Comparison of ENCODE assay signal across 16 mouse cellular contexts in the genomic region with DNA sequence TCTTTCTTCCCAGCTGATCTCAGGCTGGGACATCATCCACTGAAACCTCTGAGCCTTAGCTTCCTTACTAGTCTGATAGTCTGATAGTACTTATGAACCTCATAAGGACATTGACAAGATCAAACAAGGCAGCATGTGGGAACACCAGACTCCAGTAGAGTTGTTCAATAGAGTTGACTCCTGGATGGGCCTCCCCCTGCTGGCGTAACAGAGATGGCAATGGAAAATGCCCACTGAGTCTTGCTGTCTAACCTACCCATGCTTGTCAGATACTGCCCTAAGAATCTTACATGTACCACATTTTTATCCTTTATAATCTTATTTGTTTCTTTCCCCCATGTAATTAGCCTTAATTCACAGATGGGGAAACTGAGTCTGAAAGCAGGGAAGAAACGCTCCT.
A peak's percentile ranks its signal among the peaks of the same experiment; 100 is the strongest.
DNase-seq lines count a peak whose midpoint lies in the region; ATAC-seq and TF ChIP-seq lines count a peak whose summit lies in the region.
"Had no signal": no experiment of that assay in that cellular context is flagged by ENCODE, and none has a peak within 500 bp of the region (broad histone marks: within the 10 kb centered on the region; RNA-seq: fewer than 3 reads in every experiment).

No protein-coding gene starts in this region.

- no peaks in the 10 kb centered on the region for H3K4me1 ChIP-seq in forebrain, postnatal 0 days (ENCODE audit: insufficient read depth)
- no peaks in the 10 kb centered on the region for H3K4me1 ChIP-seq in forebrain, embryonic 14.5 days (ENCODE audit: control insufficient read depth, insufficient read depth, low read length)
- peaks cover 11 to 25% of the 10 kb centered on the region in 2 experiments for H3K4me1 ChIP-seq in liver, embryonic 14.5 days (replicated peaks; ENCODE audit: control insufficient read depth in 2 of 2, insufficient read depth in 2 of 2, low read length in 1 of 2)
- H3K4me1 ChIP-seq in liver, embryonic 11.5 days (replicated peaks; ENCODE audit: control insufficient read depth, insufficient read depth, low read length): peaks cover 17% of the 10 kb centered on the region
- H3K4me1 ChIP-seq in hindbrain, embryonic 11.5 days (replicated peaks; ENCODE audit: control insufficient read depth, insufficient read depth, low read length): peaks cover 11% of the 10 kb centered on the region
- H3K4me1 ChIP-seq: embryonic facial prominence, embryonic 12.5 days; lung, embryonic 15.5 days had no signal

- no peaks in the 10 kb centered on the region for H3K36me3 ChIP-seq in forebrain, postnatal 0 days (ENCODE audit: insufficient read depth)
- H3K36me3 ChIP-seq in forebrain, embryonic 14.5 days (ENCODE audit: control insufficient read depth, insufficient read depth, low read length): no peaks in the 10 kb centered on the region
- H3K36me3 ChIP-seq in liver, embryonic 14.5 days (replicated peaks; ENCODE audit: control insufficient read depth, insufficient read depth, low read depth): no peaks in the 10 kb centered on the region
- H3K36me3 ChIP-seq in liver, embryonic 11.5 days (ENCODE audit: control insufficient read depth, insufficient read depth, low read length): no peaks in the 10 kb centered on the region
- H3K36me3 ChIP-seq in hindbrain, embryonic 11.5 days (ENCODE audit: control insufficient read depth, insufficient read depth, low read length): no peaks in the 10 kb centered on the region
- H3K36me3 ChIP-seq: embryonic facial prominence, embryonic 12.5 days; forebrain, embryonic 10.5 days; limb, embryonic 10.5 days; lung, embryonic 15.5 days had no signal

- no peaks in the 10 kb centered on the region for H3K9me3 ChIP-seq in forebrain, postnatal 0 days (ENCODE audit: low read length)
- no peaks in the 10 kb centered on the region for H3K9me3 ChIP-seq in forebrain, embryonic 14.5 days (replicated peaks; ENCODE audit: control insufficient read depth, low read length)
- H3K9me3 ChIP-seq in liver, embryonic 14.5 days (ENCODE audit: control insufficient read depth, low read length): no peaks in the 10 kb centered on the region
- H3K9me3 ChIP-seq in liver, embryonic 11.5 days (ENCODE audit: control insufficient read depth, low read length): no peaks in the 10 kb centered on the region
- no peaks in the 10 kb centered on the region for H3K9me3 ChIP-seq in hindbrain, embryonic 11.5 days (ENCODE audit: control insufficient read depth, low read length)
- H3K9me3 ChIP-seq: embryonic facial prominence, embryonic 12.5 days; forebrain, embryonic 10.5 days; limb, embryonic 10.5 days; lung, embryonic 15.5 days had no signal

- DNase-seq in forebrain, postnatal 0 days: no peak
- no peak for DNase-seq in forebrain, embryonic 14.5 days (ENCODE audit: low spot score)
- DNase-seq in liver, embryonic 14.5 days (ENCODE audit: low read depth in 3 of 3, low spot score in 3 of 3): no peak
- DNase-seq in liver, embryonic 11.5 days (ENCODE audit: low spot score): no peak
- peak; percentile 5 to 15 for DNase-seq in B cell, adult 2 months
- DNase-seq in brain, adult 2 months (ENCODE audit: low read depth, low spot score): peak; percentile 24
- no peak for DNase-seq in thymus, postnatal 36 days
- no peak for DNase-seq in hindbrain, embryonic 11.5 days (ENCODE audit: low spot score)
- DNase-seq: cerebellum, adult 9-11 months; heart, adult 18-20 months had no signal

- H3K4me3 ChIP-seq in forebrain, postnatal 0 days (ENCODE audit: low read depth, low read length): no peak overlapping the region
- no peak overlapping the region for H3K4me3 ChIP-seq in forebrain, embryonic 14.5 days (ENCODE audit: low read depth, low read length)
- no peak overlapping the region for H3K4me3 ChIP-seq in liver, embryonic 14.5 days (ENCODE audit: insufficient read depth in 1 of 2, low read depth in 2 of 2, low read length in 2 of 2)
- no peak overlapping the region for H3K4me3 ChIP-seq in liver, embryonic 11.5 days (ENCODE audit: low read depth, low read length)
- H3K4me3 ChIP-seq in hindbrain, embryonic 11.5 days (ENCODE audit: low read depth, low read length): no peak overlapping the region
- H3K4me3 ChIP-seq: embryonic facial prominence, embryonic 12.5 days; forebrain, embryonic 10.5 days; limb, embryonic 10.5 days; lung, embryonic 15.5 days had no signal

- TF ChIP-seq CTCF in forebrain, postnatal 0 days (IDR thresholded peaks at IDR 0.05; ENCODE audit: low read depth): peak; percentile 36; the same call in 1 of the 2 replicates
- TF ChIP-seq CTCF in liver, embryonic 14.5 days (IDR thresholded peaks at IDR 0.05; ENCODE audit: low read depth): peak; percentile 49

- ATAC-seq in forebrain, postnatal 0 days: no peak
- ATAC-seq in forebrain, embryonic 14.5 days: no peak
- ATAC-seq in liver, embryonic 14.5 days (ENCODE audit: insufficient read depth): no peak
- no peak for ATAC-seq in liver, embryonic 11.5 days (replicated peaks; ENCODE audit: low FRiP score)
- ATAC-seq in hindbrain, embryonic 11.5 days (ENCODE audit: low FRiP score): no peak
- ATAC-seq: activated CD4-positive, CD25-positive, alpha-beta regulatory T cell, adult 4 months had no signal

- no peak overlapping the region for H3K9ac ChIP-seq in forebrain, postnatal 0 days
- no peak overlapping the region for H3K9ac ChIP-seq in forebrain, embryonic 14.5 days (ENCODE audit: low read length)
- no peak overlapping the region for H3K9ac ChIP-seq in liver, embryonic 14.5 days (replicated peaks)
- H3K9ac ChIP-seq in liver, embryonic 11.5 days (ENCODE audit: low read depth, low read length): no peak overlapping the region
- no peak overlapping the region for H3K9ac ChIP-seq in hindbrain, embryonic 11.5 days (ENCODE audit: low read depth, low read length)
- H3K9ac ChIP-seq: embryonic facial prominence, embryonic 12.5 days; lung, embryonic 15.5 days had no signal

- no peak overlapping the region for H3K27ac ChIP-seq in forebrain, postnatal 0 days (ENCODE audit: low read depth, low read length)
- no peak overlapping the region for H3K27ac ChIP-seq in forebrain, embryonic 14.5 days (ENCODE audit: low read depth, low read length)
- H3K27ac ChIP-seq in liver, embryonic 14.5 days: no peak overlapping the region
- no peak overlapping the region for H3K27ac ChIP-seq in liver, embryonic 11.5 days (ENCODE audit: low read depth, low read length)
- H3K27ac ChIP-seq in hindbrain, embryonic 11.5 days (ENCODE audit: low read depth, low read length): no peak overlapping the region
- H3K27ac ChIP-seq: embryonic facial prominence, embryonic 12.5 days; forebrain, embryonic 10.5 days; limb, embryonic 10.5 days; lung, embryonic 15.5 days had no signal

- no peak overlapping the region for H3K4me2 ChIP-seq in forebrain, postnatal 0 days (ENCODE audit: low read depth)
- no peak overlapping the region for H3K4me2 ChIP-seq in forebrain, embryonic 14.5 days (ENCODE audit: low read length)
- no peak overlapping the region for H3K4me2 ChIP-seq in liver, embryonic 14.5 days (ENCODE audit: low read depth)
- no peak overlapping the region for H3K4me2 ChIP-seq in liver, embryonic 11.5 days
- no peak overlapping the region for H3K4me2 ChIP-seq in hindbrain, embryonic 11.5 days (replicated peaks; ENCODE audit: low read depth, low read length)
- H3K4me2 ChIP-seq: embryonic facial prominence, embryonic 12.5 days; lung, embryonic 15.5 days; midbrain, embryonic 11.5 days had no signal

- TF ChIP-seq EP300 in liver, embryonic 14.5 days (IDR thresholded peaks at IDR 0.05; ENCODE audit: low read depth): no peak

- peaks cover 23% of the 10 kb centered on the region; the same call in 1 of the 2 replicates for H3K27me3 ChIP-seq in forebrain, postnatal 0 days (ENCODE audit: insufficient read depth, low read length)
- peaks cover 16% of the 10 kb centered on the region; the same call in 1 of the 2 replicates for H3K27me3 ChIP-seq in forebrain, embryonic 14.5 days (replicated peaks; ENCODE audit: control insufficient read depth, insufficient read depth, low read length)
- H3K27me3 ChIP-seq in liver, embryonic 14.5 days (ENCODE audit: control insufficient read depth, insufficient read depth, low read length): no peaks in the 10 kb centered on the region
- H3K27me3 ChIP-seq in liver, embryonic 11.5 days (replicated peaks; ENCODE audit: control insufficient read depth, insufficient read depth, low read length): peaks cover 12% of the 10 kb centered on the region
- no peaks in the 10 kb centered on the region for H3K27me3 ChIP-seq in hindbrain, embryonic 11.5 days (ENCODE audit: control insufficient read depth, insufficient read depth, low read length)

- WGBS in forebrain, postnatal 0 days: 66% methylated on average over 2 of the region's 2 CpGs
- WGBS in forebrain, embryonic 14.5 days: 70% methylated on average over 2 of the region's 2 CpGs
- WGBS in liver, embryonic 14.5 days (ENCODE audit: insufficient replicate concordance): 72% methylated on average over 2 of the region's 2 CpGs
- WGBS in liver, embryonic 11.5 days: 73% methylated on average over 2 of the region's 2 CpGs
- 64% methylated on average over 2 of the region's 2 CpGs for WGBS in hindbrain, embryonic 11.5 days

Comparison
In these comparisons a context has a peak if more than half of its experiments do, and no peak if none do; other contexts are left out.
1. DNase-seq: peak in B cell, adult 2 months (2 of 2) and brain, adult 2 months (single experiment); none in forebrain, postnatal 0 days (single experiment), forebrain, embryonic 14.5 days (single experiment), liver, embryonic 14.5 days (0 of 3), liver, embryonic 11.5 days (single experiment), thymus, postnatal 36 days (0 of 2) and hindbrain, embryonic 11.5 days (single experiment).